Mouse (Mus musculus) kidney, embryonic 14.5 days (tissue): ENCODE results near the gene Mkrn2. TPM values are rescaled to one million over a fixed set of nuclear protein-coding genes. Genes with fewer than 3 reads are reported as not detected.
A peak's percentile ranks its signal among the peaks of the same experiment; 100 is the strongest.
"Not testable (repeated sequence)": the region's sequence is repeated elsewhere in the genome, so short reads cannot be mapped to it uniquely, and the experiment has no call there.

Experiments used
- ATAC-seq: fragments of 200-750 bp; cut with Nextera tagmentation; 2 replicates; pipeline ENCODE4 v1.8.0; 2017; ENCODE audit warnings: moderate number of reproducible peaks, mild to moderate bottlenecking, moderate TSS enrichment, moderate library complexity; ENCODE audit not compliant: low FRiP score, low TSS enrichment
- H3K27ac ChIP-seq: fragments of 300-500 bp; sonication (generic); 2 replicates; pipeline ENCODE4 v1.5.1; 2014; ENCODE audit warnings: low read depth, mild to moderate bottlenecking, low read length, moderate library complexity, mixed read lengths
- H3K27me3 ChIP-seq: fragments of 300-500 bp; sonication (generic); 2 replicates; pipeline ENCODE4 v1.6.1; 2014; ENCODE audit warnings: mild to moderate bottlenecking, low read length; ENCODE audit not compliant: control insufficient read depth, insufficient read depth
- H3K36me3 ChIP-seq: fragments of 300-500 bp; sonication (generic); 2 replicates; pipeline ENCODE4 v1.6.1; 2014; ENCODE audit warnings: low read length, mixed read lengths; ENCODE audit not compliant: control insufficient read depth, insufficient read depth
- H3K4me1 ChIP-seq: fragments of 300-500 bp; sonication (generic); 2 replicates; pipeline ENCODE4 v1.6.1; 2014; ENCODE audit warnings: low read length, mixed read lengths; ENCODE audit not compliant: control insufficient read depth, insufficient read depth
- H3K4me2 ChIP-seq: fragments of 300-500 bp; sonication (generic); replicated peaks from 2 replicates; pipeline ENCODE4 v1.6.1; 2014; ENCODE audit warnings: low read depth, mild to moderate bottlenecking, low read length
- H3K4me3 ChIP-seq: fragments of 300-500 bp; sonication (generic); 2 replicates; pipeline ENCODE4 v1.5.1; 2014; ENCODE audit warnings: mild to moderate bottlenecking, low read length
- H3K9ac ChIP-seq: fragments of 300-500 bp; sonication (generic); 2 replicates; pipeline ENCODE4 v1.6.1; 2014; ENCODE audit warnings: low read depth, mild to moderate bottlenecking, low read length, moderate library complexity
- H3K9me3 ChIP-seq: fragments of 300-500 bp; sonication (generic); 2 replicates; pipeline ENCODE4 v1.6.1; 2016; ENCODE audit warnings: low read length; ENCODE audit not compliant: control insufficient read depth
- WGBS: fragments of 180-500 bp; shearing (Covaris S2); extraction: QIAGEN DNeasy Blood & Tissue Kit; methylation state at CpG from one replicate; pipeline ENCODE4 v1.1.7; 2014; 5-methylcytosine and 5-hydroxymethylcytosine counted together
- polyA plus RNA-seq: library from polyadenylated mRNA; unstranded; fragments of >200 nt; fragmentation: Nextera tagmentation; extraction: Ambion mirVana; gene quantifications from 2 replicates; pipeline ENCODE4 v1.2.1, GENCODE M21; 2014

The Mkrn2 gene
- polyA plus RNA-seq, 1 experiment from 2014 or later, result 33.4 TPM

DNA sequence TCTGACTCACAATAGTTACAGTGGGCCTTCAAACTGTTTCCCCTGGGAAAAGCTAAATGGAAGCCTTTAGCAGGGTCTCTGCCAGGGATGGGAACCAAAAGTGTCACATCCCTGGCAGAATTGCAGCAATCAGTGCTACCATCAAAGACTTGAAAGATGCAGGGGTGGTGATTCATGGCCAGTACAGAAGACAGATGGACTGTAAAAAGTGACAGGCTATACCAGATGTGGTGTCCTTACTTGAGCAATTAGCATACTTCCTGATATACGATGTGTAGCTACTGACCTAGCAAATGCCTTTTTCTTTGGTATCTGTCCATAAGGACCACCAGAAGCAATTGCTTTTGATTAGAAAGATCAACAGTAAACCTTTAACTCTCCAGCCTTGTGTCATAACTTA, 19.2 kb downstream of the Mkrn2 start:
- Histone ChIP-seq H3K27me3 (no peaks in the 10 kb centered on the region), H3K4me2 (no peak overlapping the region), H3K36me3 (peaks cover 99% of the 10 kb centered on the region), H3K4me3 (no peak overlapping the region), H3K9me3 (no peaks in the 10 kb centered on the region), H3K27ac (no peak overlapping the region), H3K9ac (no peak overlapping the region), H3K4me1 (no peaks in the 10 kb centered on the region)
- WGBS, result 21% methylated on average over 1 of the region's 1 CpGs
- ATAC-seq, result no peak

DNA sequence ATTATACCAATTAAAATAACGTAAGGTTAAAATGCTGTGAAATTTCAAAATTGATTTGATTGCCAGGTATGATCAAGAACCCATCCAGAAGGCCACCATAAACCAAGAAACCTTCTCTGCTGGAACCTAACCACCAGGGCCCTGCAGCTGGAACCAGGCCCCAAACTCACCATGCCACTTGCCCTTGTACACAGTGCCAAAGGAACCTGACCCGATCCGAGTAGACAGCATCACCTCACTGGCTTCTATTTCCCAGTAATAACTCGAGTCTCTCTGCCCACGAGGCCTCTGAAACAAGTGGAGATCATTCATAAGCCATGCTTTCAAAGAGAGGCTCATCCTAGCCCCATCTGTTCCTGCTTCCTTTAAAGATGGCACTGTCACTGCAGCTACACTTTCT, 24.4 kb downstream of the Mkrn2 start:
- Histone ChIP-seq H3K9me3 (no peaks in the 10 kb centered on the region), H3K4me1 (no peaks in the 10 kb centered on the region), H3K27ac (no peak overlapping the region), H3K36me3 (peaks cover 94% of the 10 kb centered on the region), H3K4me2 (no peak overlapping the region), H3K9ac (no peak overlapping the region), H3K27me3 (no peaks in the 10 kb centered on the region), H3K4me3 (no peak overlapping the region)
- 91% methylated on average over 5 of the region's 5 CpGs for WGBS
- ATAC-seq, result no peak

GRCm38 (mm10) chr6:115631056-115631795, 29.5 kb downstream of the Mkrn2 start:
- H3K36me3 ChIP-seq, result peaks cover 85% of the 10 kb centered on the region
- ATAC-seq, result no peak
- H3K27me3 ChIP-seq, result no peaks in the 10 kb centered on the region
- H3K4me3 ChIP-seq, result no peak overlapping the region
- WGBS, result 90% methylated on average over 3 of the region's 3 CpGs
- H3K9ac ChIP-seq, result no peak overlapping the region
- H3K4me2 ChIP-seq, result no peak overlapping the region
- H3K9me3 ChIP-seq, result no peaks in the 10 kb centered on the region
- H3K27ac ChIP-seq, result no peak overlapping the region
- H3K4me1 ChIP-seq, result no peaks in the 10 kb centered on the region

GRCm38 (mm10) chr6:115634015-115634414, 32.3 kb downstream of the Mkrn2 start:
- H3K27ac ChIP-seq, result no peak overlapping the region
- no peak for ATAC-seq
- H3K4me3 ChIP-seq, result no peak overlapping the region
- no peaks in the 10 kb centered on the region for H3K9me3 ChIP-seq
- WGBS, result 95% methylated on average over 2 of the region's 2 CpGs
- peaks cover 75% of the 10 kb centered on the region for H3K36me3 ChIP-seq
- no peaks in the 10 kb centered on the region for H3K27me3 ChIP-seq
- no peak overlapping the region for H3K4me2 ChIP-seq
- H3K9ac ChIP-seq, result no peak overlapping the region
- H3K4me1 ChIP-seq, result no peaks in the 10 kb centered on the region

DNA sequence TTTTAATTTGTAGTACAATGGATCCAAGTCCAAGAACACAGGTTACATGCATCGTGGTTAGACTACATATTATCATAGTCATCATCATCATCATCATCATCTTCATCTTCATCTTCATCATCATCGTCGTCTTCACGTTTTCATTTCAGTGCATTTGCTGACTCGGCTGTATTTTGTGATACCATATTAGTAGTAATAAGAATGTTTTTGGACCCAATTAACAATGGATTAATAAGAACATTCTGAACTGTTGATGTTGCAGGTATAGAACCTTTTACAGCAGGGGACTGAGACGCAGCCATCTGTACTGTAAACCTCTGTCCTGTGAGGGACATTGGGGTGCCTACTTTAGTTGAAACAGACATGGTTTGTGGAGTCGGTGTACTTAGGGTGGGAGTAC, 36.5 kb downstream of the Mkrn2 start:
- not testable (repeated sequence) for H3K27ac ChIP-seq, H3K4me3 ChIP-seq, H3K9ac ChIP-seq, ATAC-seq, H3K27me3 ChIP-seq, H3K4me2 ChIP-seq, H3K4me1 ChIP-seq, H3K9me3 ChIP-seq
- peaks cover 57% of the 10 kb centered on the region for H3K36me3 ChIP-seq
- 92% methylated on average over 7 of the region's 7 CpGs for WGBS

- Histone ChIP-seq H3K36me3 (peaks cover 20% of the 10 kb centered on the region), H3K9ac (no peak overlapping the region), H3K27ac (no peak overlapping the region), H3K4me1 (no peaks in the 10 kb centered on the region), H3K4me2 (no peak overlapping the region), H3K27me3 (no peaks in the 10 kb centered on the region), H3K9me3 (no peaks in the 10 kb centered on the region), H3K4me3 (no peak overlapping the region)
- ATAC-seq, result no peak
- WGBS, result 78% methylated on average over 1 of the region's 1 CpGs
Observed at GRCm38 (mm10) chr6:115643315-115643714, 41.6 kb downstream of the Mkrn2 start.

DNA sequence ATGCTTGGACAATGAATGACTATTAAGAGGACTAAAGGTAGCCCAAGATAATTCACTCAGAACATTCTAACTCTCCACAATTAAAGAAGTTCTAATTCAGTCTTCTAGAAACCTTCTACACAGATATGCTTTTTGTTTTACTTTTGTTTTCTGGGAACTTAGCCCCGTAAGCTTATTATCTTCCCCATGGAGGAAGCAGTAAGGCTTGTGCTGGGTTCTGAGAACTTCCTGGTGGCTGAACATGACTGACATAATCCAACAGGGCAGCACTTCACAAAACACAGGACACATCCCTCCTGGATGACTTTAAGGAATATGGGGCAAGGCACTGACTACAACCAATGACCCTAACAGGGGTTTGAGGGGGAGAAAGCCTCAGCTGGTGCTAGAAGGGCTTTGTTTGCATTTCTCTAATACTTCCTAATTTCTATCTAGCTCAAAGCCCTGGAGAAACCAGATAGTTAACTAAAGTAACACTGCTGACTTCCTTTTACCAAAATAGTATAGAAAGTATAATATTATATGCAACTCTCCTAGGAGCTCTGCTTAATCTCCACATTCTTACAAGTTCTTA, 48.2 kb downstream of the Mkrn2 start:
- no peak for ATAC-seq
- H3K36me3 ChIP-seq, result no peaks in the 10 kb centered on the region

GRCm38 (mm10) chr6:115650476-115651427, 49.0 kb downstream of the Mkrn2 start:
- Histone ChIP-seq H3K27ac (peak overlapping the region; percentile 57; the same call in 1 of the 2 replicates), H3K27me3 (no peaks in the 10 kb centered on the region), H3K9ac (no peak overlapping the region), H3K4me2 (no peak overlapping the region), H3K36me3 (no peaks in the 10 kb centered on the region), H3K9me3 (no peaks in the 10 kb centered on the region), H3K4me1 (peaks cover 26% of the 10 kb centered on the region), H3K4me3 (no peak overlapping the region)
- 35% methylated on average over 5 of the region's 5 CpGs for WGBS
- peak; percentile 82 for ATAC-seq

More for the DNA sequence above, 48.2 kb downstream of the Mkrn2 start:
- H3K4me3 ChIP-seq, result no peak overlapping the region
- H3K4me2 ChIP-seq, result no peak overlapping the region
- no peak overlapping the region for H3K27ac ChIP-seq
- WGBS, result 80% methylated on average over 1 of the region's 1 CpGs
- no peak overlapping the region for H3K9ac ChIP-seq
- no peaks in the 10 kb centered on the region for H3K27me3 ChIP-seq
- no peaks in the 10 kb centered on the region for H3K9me3 ChIP-seq
- peaks cover 26% of the 10 kb centered on the region for H3K4me1 ChIP-seq
